Mouse (Mus musculus) naive thymus-derived CD4-positive, alpha-beta T cell, adult 5 months (primary cell): ENCODE results near the gene Gm3047. TPM values are rescaled to one million over a fixed set of nuclear protein-coding genes. Genes with fewer than 3 reads are reported as not detected.

Source experiments
- polyA plus RNA-seq: library from polyadenylated mRNA; unstranded; fragments of 100-300 nt; shearing (Covaris generic); gene quantifications from one replicate; pipeline ENCODE4 v1.2.1, GENCODE M21; 2017

Gm3047 gene
- polyA plus RNA-seq = not detected

DNA sequence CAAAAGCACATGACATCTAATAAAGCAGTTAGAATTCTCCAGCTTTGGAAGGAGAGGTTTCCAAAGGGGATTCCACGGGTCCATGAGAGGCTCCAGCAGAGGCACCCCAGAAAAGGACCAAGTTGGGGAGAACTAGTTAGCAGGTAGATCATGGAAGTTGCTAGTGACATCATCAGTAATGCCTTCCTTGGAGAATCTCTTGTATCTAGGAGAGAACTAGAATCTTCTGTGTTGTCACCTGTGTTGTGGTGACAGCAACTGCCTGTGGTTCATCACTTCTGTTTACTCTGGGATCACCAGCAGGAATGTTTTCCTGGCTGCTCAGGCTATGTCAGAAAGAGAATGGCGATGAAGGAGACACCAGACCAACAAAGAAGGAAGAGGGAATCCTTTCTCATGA is at the start of gene Gm3047:
Gene Gm3047 (plus strand): TSS at position 301 of the 400 bp plus-strand sequence.

Other genes starting within 250 kb of the Gm3047 start
- not detected for gene Gm3149, start 238.1 kb upstream of the Gm3047 start, polyA plus RNA-seq
- not detected for gene 2610042L04Rik, start 220.6 kb upstream of the Gm3047 start, polyA plus RNA-seq
- not detected for gene Gm3159, start 157.9 kb upstream of the Gm3047 start, polyA plus RNA-seq
- not detected for gene Gm3164, start 140.0 kb upstream of the Gm3047 start, polyA plus RNA-seq
- not detected for gene Gm3173, start 124.4 kb upstream of the Gm3047 start, polyA plus RNA-seq
- gene Gm3182, start 73.7 kb upstream of the Gm3047 start, polyA plus RNA-seq = not detected
- not detected for gene Gm8159, start 76.9 kb downstream of the Gm3047 start, polyA plus RNA-seq
- not detected for gene Gm3239, start 108.8 kb downstream of the Gm3047 start, polyA plus RNA-seq
- gene Gm7876, start 153.8 kb downstream of the Gm3047 start, polyA plus RNA-seq = not detected
- not detected for gene Gm3252, start 171.4 kb downstream of the Gm3047 start, polyA plus RNA-seq
- not detected for gene Gm9602, start 220.9 kb downstream of the Gm3047 start, polyA plus RNA-seq